Mouse (Mus musculus) embryonic fibroblast, embryonic 13.5 days (primary cell): ENCODE measurements at regions not wholly inside any gene's neighbourhood (a gene's known extent, or its start where the extent isn't known, plus 50 kb on each side); places are given as distances from the start of the nearest gene placed in this dataset.

Experiments used
- CTCF ChIP-seq: IDR thresholded peaks from 2 replicates; pipeline ENCODE4 v1.5.1; 2011; ENCODE audit warnings: mild to moderate bottlenecking, control low read depth, low read length, moderate library complexity, borderline replicate concordance; ENCODE audit not compliant: insufficient read depth
- POLR2A ChIP-seq: IDR thresholded peaks from 2 replicates; pipeline ENCODE4 v1.6.1; 2011; ENCODE audit warnings: low read depth, mild to moderate bottlenecking, control low read depth, low read length, moderate library complexity

DNA sequence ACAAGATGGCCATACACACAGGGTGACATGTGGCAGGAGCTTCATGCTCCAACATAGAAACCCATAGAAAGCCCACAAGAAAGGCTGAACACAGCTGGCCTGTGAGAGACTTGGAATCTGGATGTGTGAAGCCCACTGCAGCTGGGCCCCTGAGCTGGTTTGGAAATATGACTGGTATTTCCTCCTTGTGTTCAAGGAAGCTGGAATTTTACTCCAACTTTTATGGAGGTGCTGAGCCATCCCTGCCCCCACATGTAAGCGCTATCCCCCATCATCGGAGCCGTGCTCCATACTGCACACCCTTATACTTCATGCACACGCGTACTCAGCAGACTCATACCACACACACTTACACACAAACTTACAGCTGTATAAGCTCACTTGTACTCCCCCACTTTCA, 87.7 kb upstream of the Agap1 start:
- TF ChIP-seq POLR2A (no peak), CTCF (no peak)
